Mouse (Mus musculus) lung, embryonic 14.5 days (tissue): ENCODE measurements around the gene Itgb2l. TPM values are rescaled to one million over a fixed set of nuclear protein-coding genes. Genes with fewer than 3 reads are reported as not detected.

ENCODE experiments used
- ATAC-seq: fragments of 200-750 bp; cut with Nextera tagmentation; 2 replicates; pipeline ENCODE4 v1.8.0; 2017; ENCODE audit warnings: mild to moderate bottlenecking, moderate TSS enrichment, moderate library complexity; ENCODE audit not compliant: insufficient read depth
- DNase-seq: peaks from one replicate; pipeline ENCODE4 v3.0.0-alpha.2; 2015
- H3K27ac ChIP-seq: fragments of 300-500 bp; sonication (generic); 2 replicates; pipeline ENCODE4 v1.5.1; 2014; ENCODE audit warnings: low read depth, mild to moderate bottlenecking, moderate library complexity
- H3K27me3 ChIP-seq: fragments of 300-500 bp; sonication (generic); 2 replicates; pipeline ENCODE4 v1.6.1; 2014; ENCODE audit warnings: low read length, control low read depth; ENCODE audit not compliant: insufficient read depth
- H3K36me3 ChIP-seq: fragments of 300-500 bp; sonication (generic); 2 replicates; pipeline ENCODE4 v1.6.1; 2014; ENCODE audit warnings: control low read depth; ENCODE audit not compliant: insufficient read depth
- H3K4me1 ChIP-seq: fragments of 300-500 bp; sonication (generic); 2 replicates; pipeline ENCODE4 v1.6.1; 2014; ENCODE audit warnings: antibody characterized with exemption, control low read depth; ENCODE audit not compliant: insufficient read depth
- H3K4me2 ChIP-seq: fragments of 300-500 bp; sonication (generic); 2 replicates; pipeline ENCODE4 v1.6.1; 2014; ENCODE audit warnings: mild to moderate bottlenecking
- H3K4me3 ChIP-seq: fragments of 300-500 bp; sonication (generic); 2 replicates; pipeline ENCODE4 v1.5.1; 2014; ENCODE audit warnings: low read depth, low read length
- H3K9ac ChIP-seq: fragments of 300-500 bp; sonication (generic); 2 replicates; pipeline ENCODE4 v1.6.1; 2014
- H3K9me3 ChIP-seq: fragments of 300-500 bp; sonication (generic); 2 replicates; pipeline ENCODE4 v1.6.1; 2016; ENCODE audit warnings: low read depth, low read length, control low read depth
- CTCF ChIP-seq: IDR thresholded peaks from 2 replicates; pipeline ENCODE4 v1.5.1; 2016; ENCODE audit warnings: antibody characterized with exemption, low read depth
- WGBS: fragments of 180-500 bp; shearing (Covaris S2); extraction: QIAGEN DNeasy Blood & Tissue Kit; methylation state at CpG from one replicate; pipeline ENCODE4 v1.1.7; 2014; 5-methylcytosine and 5-hydroxymethylcytosine counted together
- polyA plus RNA-seq: library from polyadenylated mRNA; unstranded; fragments of >200 nt; fragmentation: Nextera tagmentation; extraction: Ambion mirVana; gene quantifications from 2 replicates; pipeline ENCODE4 v1.2.1, GENCODE M21; 2014

Gene Itgb2l
- polyA plus RNA-seq, 1 experiment from 2014 or later = 0.29 TPM

GRCm38 (mm10) chr16:96398806-96399205, 44.6 kb downstream of the Itgb2l start:
- Histone ChIP-seq H3K9ac (no peak overlapping the region), H3K4me1 (no peaks in the 10 kb centered on the region), H3K27me3 (no peaks in the 10 kb centered on the region), H3K4me2 (no peak overlapping the region), H3K9me3 (no peaks in the 10 kb centered on the region), H3K27ac (no peak overlapping the region), H3K36me3 (no peaks in the 10 kb centered on the region), H3K4me3 (no peak overlapping the region)
- DNase-seq (no peak), ATAC-seq (no peak)
- TF ChIP-seq CTCF = no peak
- 76% methylated on average over 3 of the region's 3 CpGs for WGBS

- no peak overlapping the region for H3K4me2 ChIP-seq
- no peak overlapping the region for H3K9ac ChIP-seq
- H3K36me3 ChIP-seq = no peaks in the 10 kb centered on the region
- 69% methylated on average over 9 of the region's 9 CpGs for WGBS
- no peaks in the 10 kb centered on the region for H3K9me3 ChIP-seq
- DNase-seq (no peak), ATAC-seq (no peak)
- no peak overlapping the region for H3K4me3 ChIP-seq
- no peak for TF ChIP-seq CTCF
- H3K27me3 ChIP-seq = no peaks in the 10 kb centered on the region
- H3K4me1 ChIP-seq = no peaks in the 10 kb centered on the region
- no peak overlapping the region for H3K27ac ChIP-seq
Observed at GRCm38 (mm10) chr16:96396013-96396650, 47.3 kb downstream of the Itgb2l start.

GRCm38 (mm10) chr16:96395516-96395915, 47.9 kb downstream of the Itgb2l start:
- H3K4me3 ChIP-seq = no peak overlapping the region
- no peaks in the 10 kb centered on the region for H3K36me3 ChIP-seq
- ATAC-seq (no peak), DNase-seq (no peak)
- no peak overlapping the region for H3K27ac ChIP-seq
- no peaks in the 10 kb centered on the region for H3K27me3 ChIP-seq
- H3K9me3 ChIP-seq = no peaks in the 10 kb centered on the region
- no peak overlapping the region for H3K9ac ChIP-seq
- WGBS = 64% methylated on average over 4 of the region's 4 CpGs
- TF ChIP-seq CTCF = no peak
- no peaks in the 10 kb centered on the region for H3K4me1 ChIP-seq
- no peak overlapping the region for H3K4me2 ChIP-seq

- no peaks in the 10 kb centered on the region for H3K27me3 ChIP-seq
- H3K9me3 ChIP-seq = no peaks in the 10 kb centered on the region
- no peak overlapping the region for H3K4me2 ChIP-seq
- no peak overlapping the region for H3K9ac ChIP-seq
- ATAC-seq (no peak), DNase-seq (no peak)
- peak; percentile 22; the same call in 1 of the 2 replicates for TF ChIP-seq CTCF
- H3K4me3 ChIP-seq = no peak overlapping the region
- H3K27ac ChIP-seq = no peak overlapping the region
- H3K36me3 ChIP-seq = no peaks in the 10 kb centered on the region
- H3K4me1 ChIP-seq = no peaks in the 10 kb centered on the region
Observed at GRCm38 (mm10) chr16:96391070-96391469, 52.3 kb downstream of the Itgb2l start.

- Histone ChIP-seq H3K4me3 (no peak overlapping the region), H3K27me3 (no peaks in the 10 kb centered on the region), H3K4me1 (no peaks in the 10 kb centered on the region), H3K9me3 (no peaks in the 10 kb centered on the region), H3K4me2 (no peak overlapping the region), H3K9ac (no peak overlapping the region), H3K36me3 (no peaks in the 10 kb centered on the region), H3K27ac (no peak overlapping the region)
- 71% methylated on average over 5 of the region's 5 CpGs for WGBS
- ATAC-seq = no peak
- TF ChIP-seq CTCF = no peak
- DNase-seq = no peak
Observed at GRCm38 (mm10) chr16:96388481-96388880, 54.9 kb downstream of the Itgb2l start.

- ATAC-seq (no peak), DNase-seq (no peak)
- no peak for TF ChIP-seq CTCF
- Histone ChIP-seq H3K4me3 (no peak overlapping the region), H3K9me3 (no peaks in the 10 kb centered on the region), H3K27me3 (no peaks in the 10 kb centered on the region), H3K9ac (no peak overlapping the region), H3K4me1 (no peaks in the 10 kb centered on the region), H3K27ac (no peak overlapping the region), H3K36me3 (no peaks in the 10 kb centered on the region), H3K4me2 (no peak overlapping the region)
- 80% methylated on average over 6 of the region's 6 CpGs for WGBS
Observed at GRCm38 (mm10) chr16:96387685-96388371, 55.6 kb downstream of the Itgb2l start.

- H3K4me1 ChIP-seq = no peaks in the 10 kb centered on the region
- H3K9me3 ChIP-seq = no peaks in the 10 kb centered on the region
- ATAC-seq = no peak
Observed at GRCm38 (mm10) chr16:96384741-96385140, 58.7 kb downstream of the Itgb2l start.

More at GRCm38 (mm10) chr16:96384741-96385140, 58.7 kb downstream of the Itgb2l start:
- H3K9ac ChIP-seq = no peak overlapping the region
- H3K4me3 ChIP-seq = no peak overlapping the region
- H3K27me3 ChIP-seq = no peaks in the 10 kb centered on the region
- DNase-seq = no peak
- H3K27ac ChIP-seq = no peak overlapping the region
- no peak overlapping the region for H3K4me2 ChIP-seq
- no peaks in the 10 kb centered on the region for H3K36me3 ChIP-seq
- TF ChIP-seq CTCF = no peak
